ENCODE assay signal across 20 mouse cellular contexts in the genomic region with DNA sequence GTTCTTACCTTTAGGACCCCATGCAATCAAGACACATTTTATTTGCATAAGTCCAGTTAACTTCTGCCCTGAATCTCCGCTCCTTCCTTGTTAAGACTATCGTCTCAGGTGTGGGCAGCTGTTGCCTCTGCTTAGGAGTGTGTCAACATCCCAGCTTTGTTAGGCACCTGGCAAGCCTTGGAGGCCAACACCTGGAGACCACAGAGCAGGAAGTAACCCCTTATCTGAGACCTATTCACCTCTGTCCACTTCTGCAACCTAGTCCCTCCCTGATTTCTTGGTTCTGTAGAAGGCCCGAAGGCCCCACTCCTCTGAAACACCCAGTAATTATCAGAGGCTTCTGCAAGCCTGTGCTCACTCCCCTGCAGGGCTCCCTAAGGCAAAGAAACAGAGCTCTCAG.
DNase-seq lines count a peak whose midpoint lies in the region; ATAC-seq lines count a peak whose summit lies in the region.
"Had no signal": no experiment of that assay in that cellular context is flagged by ENCODE, and none has a peak within 500 bp of the region (broad histone marks: within the 10 kb centered on the region; RNA-seq: fewer than 3 reads in every experiment).

No protein-coding gene starts in this region.

- peak; percentile 56; the same call in 1 of the 2 replicates for ATAC-seq in embryonic facial prominence, embryonic 11.5 days (replicated peaks; ENCODE audit: insufficient number of reproducible peaks, low FRiP score, low TSS enrichment, low read depth)
- peak; percentile 20; the same call in 1 of the 2 replicates for ATAC-seq in midbrain, embryonic 14.5 days (ENCODE audit: low FRiP score, low TSS enrichment)
- ATAC-seq in midbrain, embryonic 13.5 days: no peak
- ATAC-seq in intestine, embryonic 16.5 days: peak; percentile 84
- peak; percentile 89; the same call in 1 of the 2 replicates for ATAC-seq in stomach, embryonic 16.5 days (ENCODE audit: insufficient read depth, low FRiP score)
- ATAC-seq: forebrain, postnatal 0 days; inflammation-experienced regulatory T-cells, adult 6 months had no signal

- H3K4me1 ChIP-seq in embryonic facial prominence, embryonic 11.5 days (ENCODE audit: control insufficient read depth, insufficient read depth, low read length): no peaks in the 10 kb centered on the region
- peaks cover 4% of the 10 kb centered on the region; the same call in 1 of the 2 replicates for H3K4me1 ChIP-seq in embryonic facial prominence, embryonic 10.5 days
- H3K4me1 ChIP-seq in midbrain, embryonic 14.5 days (ENCODE audit: control insufficient read depth, insufficient read depth, low read length): no peaks in the 10 kb centered on the region
- peaks cover 5% of the 10 kb centered on the region; the same call in 1 of the 2 replicates for H3K4me1 ChIP-seq in midbrain, embryonic 13.5 days (replicated peaks)
- no peaks in the 10 kb centered on the region for H3K4me1 ChIP-seq in intestine, embryonic 16.5 days (ENCODE audit: control insufficient read depth, insufficient read depth, low read length)
- H3K4me1 ChIP-seq in stomach, embryonic 16.5 days (ENCODE audit: control insufficient read depth, insufficient read depth, low read length): no peaks in the 10 kb centered on the region
- H3K4me1 ChIP-seq: hindbrain, embryonic 13.5 days; liver, embryonic 15.5 days; midbrain, embryonic 12.5 days had no signal

- H3K4me2 ChIP-seq in embryonic facial prominence, embryonic 11.5 days (ENCODE audit: low read depth, low read length): no peak overlapping the region
- H3K4me2 ChIP-seq in midbrain, embryonic 14.5 days (ENCODE audit: low read length): no peak overlapping the region
- H3K4me2 ChIP-seq in midbrain, embryonic 13.5 days (replicated peaks): no peak overlapping the region
- no peak overlapping the region for H3K4me2 ChIP-seq in intestine, embryonic 16.5 days (ENCODE audit: low read depth, low read length)
- no peak overlapping the region for H3K4me2 ChIP-seq in stomach, embryonic 16.5 days (ENCODE audit: low read depth, low read length)
- H3K4me2 ChIP-seq: hindbrain, embryonic 13.5 days; liver, embryonic 15.5 days; midbrain, embryonic 12.5 days had no signal

- H3K36me3 ChIP-seq in embryonic facial prominence, embryonic 11.5 days (replicated peaks; ENCODE audit: control insufficient read depth, insufficient read depth, low read depth, low read length): no peaks in the 10 kb centered on the region
- H3K36me3 ChIP-seq in embryonic facial prominence, embryonic 10.5 days (replicated peaks): no peaks in the 10 kb centered on the region
- no peaks in the 10 kb centered on the region for H3K36me3 ChIP-seq in midbrain, embryonic 14.5 days (ENCODE audit: control insufficient read depth, insufficient read depth, low read length)
- no peaks in the 10 kb centered on the region for H3K36me3 ChIP-seq in midbrain, embryonic 13.5 days
- no peaks in the 10 kb centered on the region for H3K36me3 ChIP-seq in intestine, embryonic 16.5 days (ENCODE audit: control insufficient read depth, insufficient read depth, low read length)
- no peaks in the 10 kb centered on the region for H3K36me3 ChIP-seq in stomach, embryonic 16.5 days (ENCODE audit: control insufficient read depth, insufficient read depth, low read length)
- H3K36me3 ChIP-seq: hindbrain, embryonic 13.5 days; liver, embryonic 15.5 days; midbrain, embryonic 12.5 days had no signal

- H3K4me3 ChIP-seq in embryonic facial prominence, embryonic 11.5 days (ENCODE audit: low read depth, low read length): no peak overlapping the region
- H3K4me3 ChIP-seq in embryonic facial prominence, embryonic 10.5 days: no peak overlapping the region
- no peak overlapping the region for H3K4me3 ChIP-seq in midbrain, embryonic 14.5 days (replicated peaks; ENCODE audit: low read depth, low read length)
- H3K4me3 ChIP-seq in midbrain, embryonic 13.5 days (replicated peaks): no peak overlapping the region
- H3K4me3 ChIP-seq in intestine, embryonic 16.5 days (ENCODE audit: low read length): no peak overlapping the region
- no peak overlapping the region for H3K4me3 ChIP-seq in stomach, embryonic 16.5 days (replicated peaks; ENCODE audit: low read length)
- H3K4me3 ChIP-seq: hindbrain, embryonic 13.5 days; liver, embryonic 15.5 days; midbrain, embryonic 12.5 days had no signal

- WGBS in embryonic facial prominence, embryonic 11.5 days: 76% methylated on average over 3 of the region's 3 CpGs
- WGBS in embryonic facial prominence, embryonic 10.5 days: 77% methylated on average over 3 of the region's 3 CpGs
- 79% methylated on average over 3 of the region's 3 CpGs for WGBS in midbrain, embryonic 14.5 days
- WGBS in midbrain, embryonic 13.5 days: 83% methylated on average over 3 of the region's 3 CpGs
- 67% methylated on average over 3 of the region's 3 CpGs for WGBS in intestine, embryonic 16.5 days
- WGBS in stomach, embryonic 16.5 days: 51% methylated on average over 3 of the region's 3 CpGs

- H3K27me3 ChIP-seq in embryonic facial prominence, embryonic 11.5 days (ENCODE audit: control insufficient read depth, insufficient read depth, low read length): no peaks in the 10 kb centered on the region
- no peaks in the 10 kb centered on the region for H3K27me3 ChIP-seq in embryonic facial prominence, embryonic 10.5 days (replicated peaks; ENCODE audit: low read depth, poor library complexity, severe bottlenecking)
- H3K27me3 ChIP-seq in midbrain, embryonic 14.5 days (ENCODE audit: control insufficient read depth, insufficient read depth, low read length): no peaks in the 10 kb centered on the region
- no peaks in the 10 kb centered on the region for H3K27me3 ChIP-seq in midbrain, embryonic 13.5 days
- no peaks in the 10 kb centered on the region for H3K27me3 ChIP-seq in intestine, embryonic 16.5 days (replicated peaks; ENCODE audit: control insufficient read depth, insufficient read depth, low read length)
- H3K27me3 ChIP-seq in stomach, embryonic 16.5 days (ENCODE audit: control insufficient read depth, insufficient read depth, low read length): no peaks in the 10 kb centered on the region
- H3K27me3 ChIP-seq: hindbrain, embryonic 13.5 days; liver, embryonic 15.5 days; midbrain, embryonic 12.5 days had no signal

- H3K9me3 ChIP-seq in embryonic facial prominence, embryonic 11.5 days (replicated peaks; ENCODE audit: control insufficient read depth, low read length): no peaks in the 10 kb centered on the region
- no peaks in the 10 kb centered on the region for H3K9me3 ChIP-seq in embryonic facial prominence, embryonic 10.5 days
- H3K9me3 ChIP-seq in midbrain, embryonic 14.5 days (ENCODE audit: control insufficient read depth, low read length): no peaks in the 10 kb centered on the region
- no peaks in the 10 kb centered on the region for H3K9me3 ChIP-seq in midbrain, embryonic 13.5 days
- H3K9me3 ChIP-seq in intestine, embryonic 16.5 days (ENCODE audit: control insufficient read depth, low read length): no peaks in the 10 kb centered on the region
- no peaks in the 10 kb centered on the region for H3K9me3 ChIP-seq in stomach, embryonic 16.5 days (replicated peaks; ENCODE audit: control insufficient read depth, low read length)
- H3K9me3 ChIP-seq: hindbrain, embryonic 13.5 days; liver, embryonic 15.5 days; midbrain, embryonic 12.5 days had no signal

- H3K27ac ChIP-seq in embryonic facial prominence, embryonic 11.5 days (replicated peaks; ENCODE audit: low read depth, low read length): no peak overlapping the region
- no peak overlapping the region for H3K27ac ChIP-seq in embryonic facial prominence, embryonic 10.5 days (replicated peaks)
- no peak overlapping the region for H3K27ac ChIP-seq in midbrain, embryonic 14.5 days (replicated peaks; ENCODE audit: low read depth, low read length)
- H3K27ac ChIP-seq in midbrain, embryonic 13.5 days: no peak overlapping the region
- H3K27ac ChIP-seq in intestine, embryonic 16.5 days (ENCODE audit: low read length): peak overlapping the region; percentile 11
- 0 out of 2 replicates have a peak overlapping the region, but pooled peaks have one; percentile 2 for H3K27ac ChIP-seq in stomach, embryonic 16.5 days (ENCODE audit: low read length)
- H3K27ac ChIP-seq: hindbrain, embryonic 13.5 days; liver, embryonic 15.5 days; midbrain, embryonic 12.5 days had no signal

- H3K9ac ChIP-seq in embryonic facial prominence, embryonic 11.5 days (replicated peaks; ENCODE audit: low read length): no peak overlapping the region
- no peak overlapping the region for H3K9ac ChIP-seq in midbrain, embryonic 14.5 days (replicated peaks; ENCODE audit: low read length)
- H3K9ac ChIP-seq in midbrain, embryonic 13.5 days (replicated peaks): no peak overlapping the region
- H3K9ac ChIP-seq in intestine, embryonic 16.5 days (ENCODE audit: low read depth, low read length): no peak overlapping the region
- H3K9ac ChIP-seq in stomach, embryonic 16.5 days (ENCODE audit: low read length): no peak overlapping the region
- H3K9ac ChIP-seq: forebrain, postnatal 0 days; hindbrain, embryonic 13.5 days; liver, embryonic 15.5 days; midbrain, embryonic 12.5 days had no signal

- no peak for DNase-seq in embryonic facial prominence, embryonic 11.5 days (ENCODE audit: low spot score)
- no peak for DNase-seq in embryonic facial prominence, embryonic 10.5 days (ENCODE audit: low spot score)
- no peak for DNase-seq in midbrain, embryonic 14.5 days
- no peak for DNase-seq in thymus, postnatal 4 days
- no peak for DNase-seq in heart, adult 11 months
- DNase-seq: adrenal gland, postnatal 14 days; cerebellum, adult 9-10 months; forebrain, postnatal 0 days; gastrocnemius, postnatal 14 days; kidney, postnatal 4 days; left cerebral cortex, postnatal 4 days; liver; thymus, adult 2 months had no signal

Comparison
In these comparisons a context has a peak if more than half of its experiments do, and no peak if none do; other contexts are left out.
1. H3K27ac ChIP-seq: peak in intestine, embryonic 16.5 days (single experiment) and stomach, embryonic 16.5 days (single experiment); none in embryonic facial prominence, embryonic 11.5 days (single experiment), embryonic facial prominence, embryonic 10.5 days (single experiment), midbrain, embryonic 14.5 days (single experiment) and midbrain, embryonic 13.5 days (single experiment).